Mouse (Mus musculus) kidney, adult 2 months (tissue): ENCODE results near the gene Acat3.

Source experiments
- CTCF ChIP-seq: fragments of 200-500 bp; conservative IDR thresholded peaks from 2 replicates; pipeline ENCODE4 v1.5.1; 2011; ENCODE audit warnings: low read depth, mild to moderate bottlenecking, control low read depth, low read length, moderate library complexity, mixed read lengths; ENCODE audit not compliant: insufficient read depth, insufficient read length
- POLR2A ChIP-seq: fragments of 200-500 bp; IDR thresholded peaks from one replicate; pipeline ENCODE4 v1.6.1; 2011; ENCODE audit warnings: low read depth, low read length, control low read depth

- TF ChIP-seq CTCF (no peak), POLR2A (no peak)
Measured at GRCm38 (mm10) chr17:12938077-12938476, 2.3 kb downstream of the Acat3 start.
